Mouse (Mus musculus): ENCODE measurements around the gene Slc9a3r2. TPM values are rescaled to one million over a fixed set of nuclear protein-coding genes. Genes with fewer than 3 reads are reported as not detected.

Slc9a3r2 gene
- total RNA-seq, 4 experiments from 2014 or later = 41.9 to 48.7 (median 44.1) TPM

DNA sequence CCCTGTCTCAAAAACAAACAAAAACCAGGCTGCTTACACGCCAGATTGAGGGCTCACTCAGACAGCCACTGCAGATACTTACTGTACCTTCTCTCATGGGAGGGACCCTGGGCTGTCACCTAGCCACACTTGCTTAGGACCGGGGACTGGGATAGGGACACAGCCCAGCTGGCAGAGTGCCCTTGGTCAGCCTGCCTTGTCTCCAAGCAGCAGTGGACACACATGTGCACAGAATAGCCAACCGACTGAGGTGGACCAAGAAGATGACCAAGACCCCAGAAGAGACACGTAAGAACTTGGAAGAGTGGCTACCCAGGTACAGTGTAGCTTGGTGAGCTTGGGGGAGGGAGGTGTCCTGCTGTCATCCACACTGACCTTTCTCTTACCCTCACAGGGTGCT lies 11.9 kb downstream of the Slc9a3r2 start:
- DNase-seq (ENCODE audit: low spot score in 2 of 2) = no peak

DNA sequence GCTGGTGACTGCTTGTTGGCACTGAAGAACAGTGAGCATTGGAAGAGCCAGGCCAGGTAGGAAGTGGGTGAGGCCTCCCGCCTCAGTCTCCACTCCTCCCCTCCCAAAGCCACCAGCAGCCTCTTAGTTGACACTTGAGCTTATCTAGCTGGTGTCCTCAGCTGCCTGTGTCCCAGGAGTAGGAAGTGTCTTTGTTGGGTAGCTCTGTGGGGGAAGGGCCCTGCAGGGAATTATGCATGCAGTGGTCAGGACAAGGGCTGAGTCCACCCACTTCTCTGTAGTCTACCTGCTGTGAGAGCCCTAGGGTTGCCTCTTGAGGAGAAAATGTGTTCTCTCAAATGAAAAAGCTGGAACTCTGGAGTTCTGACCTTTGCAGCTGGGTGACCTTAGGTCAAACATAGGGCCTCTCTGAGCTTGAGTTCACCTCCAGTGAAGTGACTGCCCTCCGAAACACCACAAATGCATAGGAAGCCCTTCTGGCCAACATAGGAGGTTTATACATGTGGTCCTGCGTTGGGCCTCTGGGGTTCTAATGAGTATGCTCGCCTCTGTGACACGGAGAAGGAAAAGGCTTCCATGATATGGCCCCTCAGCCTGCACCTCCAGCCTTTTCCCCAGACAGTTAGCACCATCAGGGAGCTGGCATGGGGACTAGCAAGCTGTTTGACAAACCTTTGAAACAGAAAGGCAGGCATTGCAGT lies 13.2 kb downstream of the Slc9a3r2 start:
- no peak for DNase-seq (ENCODE audit: low spot score in 2 of 2)

DNA sequence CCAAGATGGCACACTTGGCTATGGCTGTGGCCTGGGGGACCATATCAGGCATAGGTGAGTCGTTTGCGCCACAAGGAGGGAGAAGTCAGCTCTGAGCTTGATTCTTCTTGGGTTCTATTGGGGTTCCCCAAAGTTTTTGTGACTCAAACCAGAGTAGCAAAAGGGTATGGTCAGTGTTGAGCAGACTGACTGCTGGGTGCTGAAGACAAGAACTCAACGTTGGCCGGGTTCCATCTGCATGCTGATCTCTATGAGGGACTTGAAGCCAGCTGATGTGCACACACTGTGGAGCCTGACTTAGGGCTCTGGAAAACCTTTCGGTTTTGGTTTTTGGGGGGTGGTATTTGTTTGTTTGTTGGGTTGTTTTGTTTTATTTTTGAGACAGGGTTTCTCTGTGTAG lies 14.4 kb downstream of the Slc9a3r2 start:
- DNase-seq (ENCODE audit: low spot score in 2 of 2) = no peak

DNA sequence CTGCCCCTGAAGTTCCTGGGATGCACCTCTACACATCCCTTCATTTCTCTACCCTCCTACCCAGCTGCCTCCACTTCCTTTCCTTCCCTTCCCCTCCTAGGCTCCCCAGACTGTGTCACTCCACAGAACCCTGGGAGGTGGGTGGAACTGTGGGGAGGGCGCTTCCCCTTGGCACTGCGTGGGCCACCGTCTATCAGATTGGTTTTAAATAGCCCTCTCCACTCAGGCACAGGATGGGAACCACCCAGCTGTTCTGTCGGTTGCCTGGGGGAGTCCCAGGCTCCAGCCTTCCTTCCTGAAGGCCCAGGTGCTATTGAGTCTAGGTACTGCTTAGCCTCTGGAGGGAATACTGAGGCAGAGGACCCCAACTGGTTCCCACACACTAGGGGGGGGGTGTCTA lies 15.1 kb downstream of the Slc9a3r2 start:
- no peak for DNase-seq (ENCODE audit: low spot score in 2 of 2)

DNA sequence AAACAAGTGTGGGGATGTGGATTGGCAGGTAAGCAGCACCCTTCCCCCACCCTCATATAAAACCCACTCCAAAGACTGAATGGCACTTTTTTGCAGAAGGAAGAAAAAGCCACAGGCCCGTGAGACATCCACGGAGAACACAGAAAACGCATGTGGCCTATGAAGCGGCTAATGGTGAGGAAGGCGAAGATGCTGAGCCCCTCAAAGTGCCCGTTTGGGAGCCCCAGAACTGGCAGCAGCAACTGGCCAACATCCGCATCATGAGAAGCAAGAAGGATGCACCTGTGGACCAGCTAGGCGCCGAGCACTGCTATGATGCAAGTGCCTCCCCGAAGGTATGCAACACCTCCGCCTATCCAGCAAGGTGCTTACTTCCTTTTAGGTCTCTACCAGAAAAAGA lies 16.3 kb downstream of the Slc9a3r2 start:
- DNase-seq (ENCODE audit: low spot score in 2 of 2) = no peak

DNA sequence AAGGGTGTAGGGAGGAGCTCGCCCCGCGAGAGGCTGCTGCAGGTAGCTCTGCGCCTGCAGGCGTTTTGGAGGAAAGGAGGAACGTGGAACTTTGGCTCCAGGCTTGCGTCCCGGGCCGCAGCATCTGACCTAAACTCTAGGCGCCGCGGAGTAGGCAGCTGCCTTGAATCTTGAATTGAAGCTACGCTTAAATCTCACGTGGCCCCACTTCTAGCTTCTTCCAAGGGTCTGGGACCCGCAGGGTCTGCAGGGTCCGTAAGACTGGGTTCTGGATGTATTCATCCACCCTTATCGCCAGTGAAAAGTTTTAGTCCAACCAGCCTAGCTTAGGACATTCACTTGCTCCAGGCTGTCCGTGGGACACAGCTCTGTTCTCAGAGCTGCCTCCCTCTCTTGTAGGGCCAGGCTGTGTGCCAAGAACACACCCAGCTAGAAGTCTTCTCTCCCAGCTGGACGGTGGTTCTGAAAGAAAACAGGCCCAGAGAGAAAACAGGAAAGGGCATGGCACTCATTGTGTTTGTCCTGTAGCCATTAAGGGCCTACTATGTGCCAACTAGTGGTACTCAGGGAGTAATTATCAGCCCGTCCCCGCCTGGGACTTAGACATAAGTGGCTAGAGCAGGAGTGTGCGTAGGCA lies 17.2 kb downstream of the Slc9a3r2 start:
- no peak for DNase-seq (ENCODE audit: low spot score in 2 of 2)

DNA sequence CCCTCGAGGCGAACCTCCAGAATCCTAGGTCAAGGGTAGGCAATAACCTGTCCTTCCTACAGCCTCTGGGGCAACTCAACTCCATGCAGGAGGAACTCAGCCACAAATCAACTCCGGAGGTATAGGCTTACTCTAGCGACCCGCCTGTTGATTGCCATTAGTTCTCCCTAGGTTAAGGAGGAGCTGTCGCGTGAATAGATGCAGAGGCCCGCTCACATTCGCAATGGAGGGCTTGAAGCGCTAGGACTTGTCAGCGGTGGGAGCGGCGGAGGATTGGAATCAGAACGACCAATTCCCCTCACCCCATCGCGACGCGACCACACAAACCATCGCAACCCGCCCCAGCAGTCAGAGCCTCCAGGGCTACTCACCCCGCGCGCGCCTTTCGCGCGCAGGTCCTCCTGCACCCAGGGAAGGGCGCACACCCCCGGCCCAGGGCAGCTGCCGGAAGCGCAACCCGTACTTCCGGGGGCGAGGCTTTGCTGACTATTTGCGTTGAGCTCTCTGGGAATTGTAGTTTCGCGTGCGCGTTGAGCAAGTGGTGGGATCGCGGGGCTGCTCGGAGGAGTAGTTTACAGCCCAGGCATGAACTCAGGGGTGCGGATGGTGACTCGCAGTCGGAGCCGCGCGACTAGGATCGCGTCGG lies 17.8 kb downstream of the Slc9a3r2 start, which contains the start of the genes Tsc2 and Nthl1:
TSS of gene Tsc2 (minus strand) at position 464 of the 646 bp plus-strand sequence.
TSS of gene Nthl1 (plus strand) at position 514 of the 646 bp plus-strand sequence.
- peak; percentile 71 to 79 for DNase-seq (ENCODE audit: low spot score in 2 of 2)

DNA sequence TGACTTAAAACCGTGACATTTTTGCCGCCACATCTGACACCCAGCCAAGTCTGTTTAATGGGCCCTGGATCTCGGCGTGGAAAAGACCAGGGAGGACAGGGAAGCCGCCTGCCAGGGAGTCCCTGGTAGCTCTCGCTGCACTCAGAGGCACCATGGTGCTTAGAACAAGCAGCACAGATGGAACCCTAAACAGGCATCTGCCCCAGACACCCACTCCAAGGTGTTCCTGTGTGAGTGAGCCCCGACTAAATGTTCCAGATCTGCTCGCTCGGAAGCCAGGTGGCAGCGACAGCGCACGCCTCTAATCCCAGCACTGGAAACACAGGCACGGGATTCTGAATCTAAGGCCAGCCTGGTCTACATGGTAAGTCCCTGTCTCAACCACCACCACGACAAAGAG lies 20.1 kb downstream of the Slc9a3r2 start:
- peak; percentile 81 to 83 for DNase-seq (ENCODE audit: low spot score in 2 of 2)

DNA sequence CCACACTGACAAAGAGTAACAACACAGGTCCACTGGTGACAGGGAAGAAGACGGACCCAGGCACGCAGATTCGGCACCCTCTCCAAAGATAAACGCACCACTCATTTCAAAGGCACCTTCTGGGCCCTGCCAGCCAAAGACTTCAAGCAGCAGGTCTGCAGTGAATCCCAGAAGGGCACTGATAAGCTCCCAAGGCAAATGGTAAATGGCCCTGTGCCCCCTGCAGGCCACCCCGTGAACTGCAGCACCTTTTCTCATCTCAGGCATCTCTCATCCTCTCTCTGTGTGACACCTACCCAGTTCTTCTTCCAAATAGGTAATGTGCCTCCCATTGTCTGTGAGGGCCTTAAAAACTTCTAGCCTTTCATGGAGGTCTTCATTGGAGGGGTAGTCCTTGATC lies 21.5 kb downstream of the Slc9a3r2 start:
- peak in 1 of 2 experiments; percentile 74 for DNase-seq (ENCODE audit: low spot score in 2 of 2)

DNA sequence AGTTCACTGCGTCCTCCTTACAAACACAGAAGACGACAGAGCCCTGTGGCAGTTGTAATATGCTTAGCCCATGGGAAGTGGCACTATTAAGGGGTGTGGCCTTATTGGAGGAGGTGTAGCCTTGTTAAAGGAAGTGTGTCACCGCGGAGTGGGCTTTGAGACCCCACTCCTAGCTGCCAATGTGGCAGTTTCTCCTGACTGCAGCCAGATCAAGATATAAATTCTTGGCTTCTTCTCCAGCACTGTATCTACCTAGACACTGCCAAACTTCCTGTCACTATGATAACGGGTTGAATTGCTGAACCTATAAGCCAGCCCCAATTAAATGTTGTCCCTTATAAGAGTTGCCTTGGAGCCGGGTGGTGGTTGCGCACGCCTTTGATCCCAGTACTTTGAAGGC lies 24.7 kb downstream of the Slc9a3r2 start:
- DNase-seq (ENCODE audit: low spot score in 2 of 2) = no peak

DNA sequence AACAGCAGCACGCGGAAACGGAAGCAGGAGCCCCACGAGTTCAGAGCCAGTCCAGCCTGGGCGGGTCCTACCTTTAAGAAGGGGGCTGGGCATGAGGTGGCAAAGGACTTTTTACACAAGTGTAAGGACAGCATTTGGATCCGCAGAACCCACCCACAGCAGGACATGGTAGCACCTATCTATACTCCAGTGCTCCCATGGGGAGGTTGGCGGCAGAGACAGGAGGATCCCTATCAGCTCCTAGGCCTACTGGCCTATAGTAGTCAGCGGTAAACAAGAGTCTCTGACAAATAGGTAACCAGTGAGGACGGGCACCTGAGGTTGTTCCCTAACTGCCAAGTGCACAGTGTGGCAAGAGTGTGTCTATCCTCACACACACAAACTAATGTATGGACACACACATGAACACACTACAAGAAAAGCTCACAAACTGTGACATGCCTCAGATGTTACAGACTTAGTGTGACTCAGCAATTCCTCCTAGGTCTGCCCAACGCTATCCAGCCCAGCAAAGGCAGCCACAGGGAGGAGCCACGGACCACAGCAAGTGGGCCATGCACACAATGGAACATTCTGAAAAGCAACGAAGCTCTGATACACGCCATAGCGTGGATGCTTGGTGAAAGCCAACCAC lies 32.4 kb downstream of the Slc9a3r2 start:
- DNase-seq (ENCODE audit: low spot score in 2 of 2) = no peak

DNA sequence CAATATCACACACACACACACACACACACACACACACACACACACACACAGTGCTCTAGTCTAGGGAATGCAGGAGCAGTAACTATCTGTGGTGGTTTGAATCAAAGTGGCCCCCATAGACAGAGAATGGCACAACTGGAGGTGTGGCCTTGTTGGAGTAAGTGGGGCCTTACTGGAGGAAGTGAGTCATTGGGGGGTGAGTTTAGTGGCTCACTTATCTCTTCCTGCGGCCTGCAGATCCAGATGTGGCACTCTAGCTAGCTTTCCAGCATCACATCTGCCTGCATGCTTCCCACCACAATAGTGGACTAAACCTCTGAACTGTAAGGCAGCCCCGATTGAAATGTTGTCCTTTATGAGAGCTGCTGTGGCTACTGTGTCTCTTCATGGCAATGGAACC lies 39.4 kb downstream of the Slc9a3r2 start:
- DNase-seq (ENCODE audit: low spot score in 2 of 2) = no peak

DNA sequence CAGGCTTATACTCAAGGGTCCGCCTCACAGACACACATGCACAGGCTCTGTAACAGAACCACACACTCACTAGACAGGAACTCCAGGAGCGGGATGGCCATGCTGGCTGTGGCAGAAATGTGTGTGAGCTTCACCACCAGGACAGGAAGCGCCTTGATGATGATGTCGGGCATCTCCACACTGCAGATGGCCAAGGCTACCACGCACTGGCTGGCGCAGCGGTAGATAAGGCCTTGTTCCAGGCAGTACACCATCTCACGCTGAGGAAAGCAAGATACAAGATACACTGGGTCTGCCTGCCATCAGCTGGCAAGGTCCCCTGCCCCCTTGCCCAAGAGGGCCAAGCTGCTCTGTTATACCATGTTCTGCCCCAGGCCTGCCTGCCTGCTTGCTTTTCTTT lies 41.3 kb downstream of the Slc9a3r2 start:
- DNase-seq (ENCODE audit: low spot score in 2 of 2) = no peak

DNA sequence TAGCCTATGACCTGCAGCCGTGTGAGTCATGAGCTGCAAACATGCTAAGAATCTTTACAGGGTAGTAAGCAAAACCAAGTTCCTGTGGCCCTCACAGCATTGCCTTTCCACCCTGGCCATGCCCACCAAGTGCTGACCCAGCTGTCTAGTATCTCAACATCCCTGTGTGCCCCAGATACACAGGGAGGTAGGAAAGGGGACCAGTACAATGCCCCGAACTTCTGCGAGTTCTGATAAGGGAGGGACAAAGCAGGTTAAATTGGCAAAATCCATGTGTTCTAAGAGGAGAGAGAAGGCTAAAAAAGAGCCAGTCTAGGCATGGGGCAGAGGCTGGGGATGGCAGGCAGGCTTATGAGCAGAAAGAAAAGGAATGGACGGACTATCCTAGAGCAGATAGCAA lies 41.8 kb downstream of the Slc9a3r2 start:
- DNase-seq (ENCODE audit: low spot score in 2 of 2) = no peak

DNA sequence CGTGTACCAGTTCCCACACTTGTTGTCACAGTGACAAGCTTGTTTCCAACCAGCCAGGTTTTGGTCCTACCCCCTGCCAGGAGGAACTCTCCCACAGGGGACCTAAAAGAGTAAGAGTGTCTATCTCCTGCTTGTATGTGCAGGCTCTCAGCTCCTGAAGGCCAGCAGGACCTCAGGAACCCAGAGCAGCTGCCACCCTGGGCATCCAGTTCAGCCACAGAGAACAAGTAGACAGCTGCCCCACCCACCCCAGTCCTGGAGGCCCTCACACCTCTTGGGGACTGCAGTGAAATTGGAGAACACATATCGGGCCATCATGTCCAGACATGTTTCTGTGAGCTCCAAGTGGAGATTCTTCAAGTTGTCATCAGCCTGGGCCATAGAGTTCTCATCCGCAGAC lies 45.6 kb downstream of the Slc9a3r2 start:
- no peak for DNase-seq (ENCODE audit: low spot score in 2 of 2)

DNA sequence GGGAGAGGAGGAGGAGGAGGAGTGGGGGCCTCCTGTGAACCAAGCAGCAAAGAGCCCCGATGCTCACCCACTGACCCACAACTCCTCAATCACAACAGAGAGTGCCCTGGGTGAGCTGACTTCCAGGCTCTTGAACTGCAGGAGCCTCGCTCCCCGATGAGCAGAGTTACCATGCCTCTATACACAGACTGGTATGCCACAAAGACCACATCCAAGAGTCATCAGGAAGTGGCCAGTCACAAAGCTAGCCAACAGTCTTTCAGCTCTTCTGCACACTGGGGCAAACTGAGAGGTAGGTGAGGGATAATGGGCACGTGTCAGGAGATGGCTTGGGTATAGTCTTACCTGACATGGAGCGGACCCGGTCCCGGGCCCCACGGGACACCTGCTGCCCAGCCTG lies 46.2 kb downstream of the Slc9a3r2 start:
- DNase-seq (ENCODE audit: low spot score in 2 of 2) = no peak

DNA sequence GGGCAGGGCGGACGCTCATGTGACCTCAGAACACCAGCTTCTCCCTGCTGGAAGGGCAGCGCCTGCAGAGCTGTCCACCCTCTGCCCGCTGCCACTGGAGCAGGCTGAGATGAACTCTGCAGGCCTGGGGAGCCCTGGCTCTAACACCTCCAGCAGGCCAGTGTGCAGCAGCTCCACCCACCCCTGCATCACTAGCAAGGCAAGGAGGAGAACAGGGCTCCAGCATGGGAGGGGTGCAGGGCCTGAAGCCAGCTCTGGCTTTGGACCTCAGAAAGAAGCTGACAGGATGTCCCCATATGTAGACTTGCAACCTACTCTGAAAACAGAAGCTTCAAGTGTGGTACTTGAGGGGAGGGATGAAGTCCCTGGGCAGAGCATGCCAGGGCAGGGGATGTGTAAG lies 49.6 kb downstream of the Slc9a3r2 start:
- no peak for DNase-seq (ENCODE audit: low spot score in 2 of 2)

DNA sequence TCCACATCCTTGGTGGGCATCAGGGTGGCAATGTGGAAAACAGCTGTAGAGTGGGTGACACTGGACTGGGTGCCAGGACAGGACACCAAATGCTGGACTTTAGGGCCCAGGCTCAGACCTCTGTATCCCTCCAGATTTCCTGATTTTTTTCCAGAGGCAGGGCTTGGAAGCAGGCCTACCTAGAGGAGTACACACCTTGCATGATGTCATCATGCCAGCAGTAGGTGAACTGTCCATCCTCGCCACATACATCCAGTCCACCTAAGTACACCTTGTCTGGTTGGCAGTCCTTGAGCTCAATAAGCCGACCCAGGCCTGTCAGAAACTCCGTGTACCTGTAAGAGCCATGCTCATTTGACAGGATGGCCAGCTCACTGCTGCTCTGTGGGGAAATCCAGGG lies 52.1 kb downstream of the Slc9a3r2 start:
- no peak for DNase-seq (ENCODE audit: low spot score in 2 of 2)

DNA sequence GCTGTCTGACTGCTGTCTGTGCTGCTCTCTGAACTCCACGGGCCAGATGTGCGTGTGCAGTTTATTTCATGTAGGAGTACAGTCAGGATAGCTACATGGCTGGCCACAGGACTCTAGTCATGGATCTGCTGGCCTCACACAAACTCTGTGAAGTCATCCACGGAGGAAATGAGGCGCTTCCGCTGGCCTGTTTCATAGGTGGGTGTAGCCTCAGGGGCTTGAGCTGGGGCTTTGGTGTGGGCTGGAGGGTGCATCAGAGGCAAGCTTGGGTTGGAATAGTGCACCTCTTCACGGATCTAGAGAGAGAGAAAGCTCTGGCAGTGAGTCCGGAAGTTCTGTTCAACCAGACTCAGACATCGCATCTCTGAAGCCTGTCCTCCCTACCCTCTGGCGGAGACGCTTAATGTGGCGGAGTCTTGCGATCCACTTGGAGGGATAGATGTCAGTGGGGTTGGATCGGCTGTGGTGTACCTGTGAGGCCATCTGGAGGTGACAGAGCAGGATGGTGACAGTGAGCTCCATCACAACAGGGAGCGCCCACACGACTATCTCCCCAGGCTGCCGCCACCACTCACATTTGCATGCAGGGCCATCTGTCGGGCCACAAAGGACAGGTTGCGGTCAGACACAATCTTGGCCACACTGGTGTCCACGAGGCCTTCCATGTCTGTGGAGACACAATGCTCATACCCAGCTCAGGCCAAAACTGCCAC lies 53.5 kb downstream of the Slc9a3r2 start:
- DNase-seq (ENCODE audit: low spot score in 2 of 2) = no peak

DNA sequence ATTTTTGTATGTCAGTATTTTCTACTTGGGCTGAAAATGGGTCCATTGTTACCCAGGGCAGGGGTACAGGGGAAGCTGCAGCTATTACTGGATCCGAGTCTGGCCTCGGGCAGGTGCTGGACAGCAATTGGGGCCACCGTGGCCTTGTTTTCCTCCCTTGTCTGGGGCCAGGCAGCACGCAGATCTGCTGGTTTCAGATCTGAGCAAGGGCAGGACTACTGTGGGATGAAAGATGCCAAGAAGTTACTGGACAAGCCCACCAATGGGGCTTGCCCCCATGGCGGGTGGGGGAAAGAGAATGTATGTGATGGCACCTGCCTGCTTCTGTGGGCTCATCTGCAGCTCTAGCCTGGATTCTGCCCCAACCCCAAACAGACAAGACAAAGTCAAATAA lies 54.1 kb downstream of the Slc9a3r2 start:
- no peak for DNase-seq (ENCODE audit: low spot score in 2 of 2)

Data from layer of hippocampus, adult 8-10 months (tissue).